Mouse (Mus musculus) liver, postnatal 0 days (tissue): Measurements from ENCODE around the gene Ctsc. TPM values are rescaled to one million over a fixed set of nuclear protein-coding genes. Genes with fewer than 3 reads are reported as not detected.

Source experiments
- ATAC-seq: fragments of 200-750 bp; cut with Nextera tagmentation; 2 replicates; pipeline ENCODE4 v1.8.0; 2017; ENCODE audit warnings: mild to moderate bottlenecking, moderate library complexity
- DNase-seq: peaks from one replicate; pipeline ENCODE4 v3.0.0-alpha.2; 2016
- H3K27ac ChIP-seq: fragments of 300-500 bp; sonication (generic); 2 replicates; pipeline ENCODE4 v1.5.1; 2014; ENCODE audit warnings: antibody characterized with exemption, moderate library complexity, mild to moderate bottlenecking, low read depth
- H3K27me3 ChIP-seq: fragments of 300-500 bp; sonication (generic); 2 replicates; pipeline ENCODE4 v1.6.1; 2014; ENCODE audit warnings: low read length, control low read depth, mixed read lengths; ENCODE audit not compliant: insufficient read depth
- H3K36me3 ChIP-seq: fragments of 300-500 bp; sonication (generic); replicated peaks from 2 replicates; pipeline ENCODE4 v1.6.1; 2014; ENCODE audit warnings: mild to moderate bottlenecking, control low read depth, low read length, moderate library complexity, mixed read lengths; ENCODE audit not compliant: insufficient read depth
- H3K4me1 ChIP-seq: fragments of 300-500 bp; sonication (generic); 2 replicates; pipeline ENCODE4 v1.6.1; 2014; ENCODE audit warnings: antibody characterized with exemption, mild to moderate bottlenecking, control low read depth; ENCODE audit not compliant: insufficient read depth
- H3K4me2 ChIP-seq: fragments of 300-500 bp; sonication (generic); 2 replicates; pipeline ENCODE4 v1.6.1; 2014; ENCODE audit warnings: low read depth, mild to moderate bottlenecking, low read length, moderate library complexity, mixed read lengths
- H3K4me3 ChIP-seq: fragments of 300-500 bp; sonication (generic); 2 replicates; pipeline ENCODE4 v1.5.1; 2014; ENCODE audit warnings: low read depth, low read length
- H3K9ac ChIP-seq: fragments of 300-500 bp; sonication (generic); replicated peaks from 2 replicates; pipeline ENCODE4 v1.6.1; 2014; ENCODE audit warnings: mild to moderate bottlenecking, moderate library complexity
- H3K9me3 ChIP-seq: fragments of 300-500 bp; sonication (generic); 2 replicates; pipeline ENCODE4 v1.6.1; 2016; ENCODE audit warnings: mild to moderate bottlenecking, control low read depth, low read length, mixed read lengths
- CTCF ChIP-seq: sonication (generic); IDR thresholded peaks from 2 replicates; pipeline ENCODE4 v1.5.1; 2016; ENCODE audit warnings: antibody characterized with exemption, low read depth
- EP300 ChIP-seq: IDR thresholded peaks from 2 replicates; pipeline ENCODE4 v1.6.1; 2016; ENCODE audit warnings: antibody characterized with exemption, low read depth, mild to moderate bottlenecking
- WGBS: fragments of 180-500 bp; shearing (Covaris S2); extraction: QIAGEN DNeasy Blood & Tissue Kit; methylation state at CpG from one replicate; pipeline ENCODE4 v1.1.7; 2014; ENCODE audit not compliant: insufficient replicate concordance; 5-methylcytosine and 5-hydroxymethylcytosine counted together
- polyA plus RNA-seq: library from polyadenylated mRNA; unstranded; fragments of >200 nt; fragmentation: Nextera tagmentation; extraction: Ambion mirVana; gene quantifications from 2 replicates; pipeline ENCODE4 v1.2.1, GENCODE M21; 2015

Gene Ctsc
- polyA plus RNA-seq, 1 experiment from 2014 or later, result 66.5 TPM

DNA sequence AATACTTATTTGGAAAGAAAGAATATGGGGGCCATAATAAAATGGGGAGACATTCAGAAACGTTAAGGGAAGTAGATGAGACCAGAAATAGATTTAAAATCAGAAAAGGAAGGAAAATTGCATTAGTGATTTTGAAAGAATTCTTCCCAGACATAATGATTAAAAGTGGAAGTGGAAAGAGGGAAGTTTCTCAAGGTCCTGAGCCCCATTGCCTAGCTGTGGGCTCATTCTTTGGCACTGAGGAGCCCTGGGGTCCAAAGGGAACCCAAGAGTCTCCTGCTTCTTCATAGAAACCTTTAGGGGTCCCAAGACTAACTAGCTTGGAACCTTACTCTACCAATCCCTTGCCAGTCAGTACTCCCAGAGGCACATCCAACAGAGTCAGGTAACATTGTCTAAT, 26.4 kb upstream of the Ctsc start:
- peak overlapping the region; percentile 29; the same call in 1 of the 2 replicates for H3K27ac ChIP-seq
- no peak overlapping the region for H3K9ac ChIP-seq
- TF ChIP-seq EP300, result no peak
- TF ChIP-seq CTCF, result no peak
- DNase-seq (no peak), ATAC-seq (no peak)
- H3K36me3 ChIP-seq, result no peaks in the 10 kb centered on the region
- no peak overlapping the region for H3K4me2 ChIP-seq
- H3K4me3 ChIP-seq, result no peak overlapping the region
- H3K27me3 ChIP-seq, result no peaks in the 10 kb centered on the region
- H3K9me3 ChIP-seq, result no peaks in the 10 kb centered on the region
- 20% methylated on average over 1 of the region's 1 CpGs for WGBS
- no peaks in the 10 kb centered on the region for H3K4me1 ChIP-seq

DNA sequence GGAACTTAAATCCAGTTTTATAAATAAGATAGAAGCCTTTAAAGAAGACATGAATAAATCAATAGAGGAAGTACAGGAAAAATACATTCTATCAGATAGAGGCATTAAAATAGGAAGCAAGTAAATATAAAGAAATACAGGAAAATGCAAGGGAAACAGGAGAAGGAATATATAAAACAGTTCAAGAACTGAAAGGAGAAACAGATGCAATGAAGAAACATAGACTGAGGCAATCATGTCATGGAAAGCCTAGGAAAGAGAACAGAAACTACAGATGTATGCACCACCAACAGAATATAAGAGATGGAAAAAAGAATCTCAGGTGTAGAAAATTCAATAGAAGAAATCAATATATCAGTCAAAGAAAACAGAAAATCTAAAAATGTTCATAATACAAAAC, 25.8 kb upstream of the Ctsc start:
- Histone ChIP-seq H3K9me3 (no peaks in the 10 kb centered on the region), H3K4me2 (no peak overlapping the region), H3K9ac (no peak overlapping the region), H3K27me3 (no peaks in the 10 kb centered on the region), H3K27ac (no peak overlapping the region), H3K4me1 (no peaks in the 10 kb centered on the region), H3K36me3 (no peaks in the 10 kb centered on the region), H3K4me3 (no peak overlapping the region)
- no peak for TF ChIP-seq EP300
- TF ChIP-seq CTCF, result no peak
- ATAC-seq, result no peak
- no peak for DNase-seq

GRCm38 (mm10) chr7:88254884-88255283, 23.0 kb upstream of the Ctsc start:
- H3K4me3 ChIP-seq, result no peak overlapping the region
- H3K27me3 ChIP-seq, result no peaks in the 10 kb centered on the region
- H3K9ac ChIP-seq, result no peak overlapping the region
- no peak overlapping the region for H3K27ac ChIP-seq
- no peaks in the 10 kb centered on the region for H3K4me1 ChIP-seq
- H3K4me2 ChIP-seq, result no peak overlapping the region
- DNase-seq (no peak), ATAC-seq (no peak)
- TF ChIP-seq CTCF (no peak), EP300 (no peak)
- H3K9me3 ChIP-seq, result no peaks in the 10 kb centered on the region
- no peaks in the 10 kb centered on the region for H3K36me3 ChIP-seq

DNA sequence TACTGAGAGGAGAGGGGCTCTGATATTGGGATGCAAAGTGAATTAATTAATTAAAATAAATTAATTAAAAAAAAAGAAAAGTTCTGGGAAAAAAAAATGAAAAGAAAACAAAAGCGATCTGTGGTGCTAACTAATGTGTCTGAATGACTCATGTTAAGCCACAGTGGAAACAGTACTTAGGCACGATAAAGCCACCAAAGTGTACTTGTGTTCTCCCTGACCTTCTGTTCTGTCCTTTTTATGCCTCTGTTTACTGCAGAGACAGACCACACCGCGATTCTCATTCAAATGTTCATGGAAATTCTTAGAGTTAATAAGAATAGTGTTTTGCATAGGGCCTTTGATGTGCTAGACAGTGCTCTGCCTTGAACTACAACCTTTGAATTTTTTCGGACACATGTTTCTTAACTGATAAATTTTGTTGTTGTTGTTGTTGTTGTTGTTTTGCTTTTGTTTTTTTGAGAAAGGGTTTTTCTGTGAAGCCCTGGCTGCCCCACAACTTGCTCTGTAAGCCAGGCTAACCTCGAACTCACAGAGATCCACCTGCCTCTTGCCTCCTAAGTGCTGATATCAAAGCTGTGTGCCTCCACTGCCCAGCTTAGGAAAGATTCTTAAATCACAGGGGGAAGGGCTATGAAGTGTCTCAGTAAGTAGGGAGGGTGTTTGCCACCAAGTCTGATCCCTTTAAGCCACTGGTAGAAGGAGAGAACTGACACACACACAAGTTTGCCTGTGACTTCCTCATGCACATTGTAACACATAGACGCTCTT, 18.5 kb upstream of the Ctsc start:
- ATAC-seq (no peak), DNase-seq (no peak)
- no peak overlapping the region for H3K4me3 ChIP-seq
- H3K4me1 ChIP-seq, result no peaks in the 10 kb centered on the region
- TF ChIP-seq CTCF (no peak), EP300 (no peak)
- no peaks in the 10 kb centered on the region for H3K36me3 ChIP-seq
- WGBS, result 69% methylated on average over 7 of the region's 7 CpGs
- H3K4me2 ChIP-seq, result no peak overlapping the region
- no peak overlapping the region for H3K27ac ChIP-seq
- no peaks in the 10 kb centered on the region for H3K27me3 ChIP-seq
- no peak overlapping the region for H3K9ac ChIP-seq
- no peaks in the 10 kb centered on the region for H3K9me3 ChIP-seq

GRCm38 (mm10) chr7:88261799-88262198, 16.1 kb upstream of the Ctsc start:
- H3K9me3 ChIP-seq, result no peaks in the 10 kb centered on the region
- H3K36me3 ChIP-seq, result no peaks in the 10 kb centered on the region
- WGBS, result 59% methylated on average over 4 of the region's 4 CpGs
- no peak overlapping the region for H3K4me2 ChIP-seq
- H3K27ac ChIP-seq, result no peak overlapping the region
- no peak overlapping the region for H3K9ac ChIP-seq
- TF ChIP-seq CTCF, result no peak
- TF ChIP-seq EP300, result no peak
- no peaks in the 10 kb centered on the region for H3K27me3 ChIP-seq
- no peaks in the 10 kb centered on the region for H3K4me1 ChIP-seq
- ATAC-seq, result no peak
- DNase-seq, result no peak
- H3K4me3 ChIP-seq, result no peak overlapping the region

DNA sequence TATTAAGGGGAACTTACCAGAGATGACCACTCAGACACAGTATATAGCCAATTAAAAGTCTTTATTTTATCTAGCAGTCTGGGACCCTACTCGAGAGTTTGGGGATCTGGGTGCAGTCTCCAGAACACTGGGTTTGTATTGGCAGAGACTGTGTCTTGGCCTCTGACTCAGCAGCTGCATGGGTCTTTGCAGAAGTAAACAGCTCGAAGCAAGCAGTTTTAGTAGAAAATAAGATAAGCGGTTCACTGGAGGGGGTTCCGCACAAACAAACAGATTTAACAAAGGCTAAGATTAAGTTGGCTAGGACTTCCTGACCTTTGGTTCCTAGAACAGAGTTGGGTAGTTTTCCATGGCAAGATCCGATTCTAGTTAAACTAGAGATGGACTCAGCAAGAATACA, 13.0 kb upstream of the Ctsc start:
- no peaks in the 10 kb centered on the region for H3K4me1 ChIP-seq
- H3K27ac ChIP-seq, result no peak overlapping the region
- H3K9me3 ChIP-seq, result no peaks in the 10 kb centered on the region
- no peak for TF ChIP-seq CTCF
- no peak for TF ChIP-seq EP300
- no peak overlapping the region for H3K4me3 ChIP-seq
- ATAC-seq, result no peak
- H3K27me3 ChIP-seq, result no peaks in the 10 kb centered on the region
- no peaks in the 10 kb centered on the region for H3K36me3 ChIP-seq
- DNase-seq, result no peak
- no peak overlapping the region for H3K4me2 ChIP-seq
- 61% methylated on average over 5 of the region's 5 CpGs for WGBS
- no peak overlapping the region for H3K9ac ChIP-seq

GRCm38 (mm10) chr7:88269913-88270312, 8.0 kb upstream of the Ctsc start:
- ATAC-seq (no peak), DNase-seq (no peak)
- H3K9me3 ChIP-seq, result no peaks in the 10 kb centered on the region
- no peaks in the 10 kb centered on the region for H3K27me3 ChIP-seq
- no peak overlapping the region for H3K27ac ChIP-seq
- no peaks in the 10 kb centered on the region for H3K36me3 ChIP-seq
- no peak overlapping the region for H3K4me3 ChIP-seq
- no peak for TF ChIP-seq CTCF
- H3K9ac ChIP-seq, result no peak overlapping the region
- H3K4me2 ChIP-seq, result no peak overlapping the region
- H3K4me1 ChIP-seq, result no peaks in the 10 kb centered on the region
- WGBS, result 80% methylated on average over 1 of the region's 1 CpGs
